In the genomic region with DNA sequence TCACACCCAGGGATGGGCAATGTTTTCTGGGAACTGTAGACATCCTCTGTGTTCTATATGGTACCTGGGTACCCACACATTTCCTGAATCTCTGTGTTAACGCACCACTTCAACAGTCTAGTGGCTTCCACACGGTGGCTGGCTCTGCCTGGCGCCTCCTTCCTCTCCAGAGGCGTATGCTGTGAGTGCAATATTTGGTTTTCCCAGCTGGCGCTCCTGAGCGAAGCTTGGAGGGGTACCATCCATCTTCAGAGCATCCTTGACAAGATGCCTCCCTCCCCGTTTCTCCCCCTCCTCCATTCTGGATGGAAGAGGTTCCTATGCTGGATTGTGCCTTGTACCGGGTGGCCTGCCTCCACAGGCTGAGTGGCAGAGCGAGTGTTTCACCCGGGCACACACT, we compare ENCODE assay signal across 29 mouse cellular contexts.
DNase-seq lines count a peak whose midpoint lies in the region; ATAC-seq lines count a peak whose summit lies in the region.
"Had no signal": no experiment of that assay in that cellular context is flagged by ENCODE, and none has a peak within 500 bp of the region (broad histone marks: within the 10 kb centered on the region; RNA-seq: fewer than 3 reads in every experiment).

No protein-coding gene starts in this region.

- H3K9me3 ChIP-seq in hindbrain, embryonic 10.5 days = no peaks in the 10 kb centered on the region
- no peaks in the 10 kb centered on the region for H3K9me3 ChIP-seq in hindbrain, embryonic 16.5 days (ENCODE audit: control insufficient read depth, low read length)
- no peaks in the 10 kb centered on the region for H3K9me3 ChIP-seq in heart, embryonic 12.5 days (replicated peaks)
- H3K9me3 ChIP-seq: embryonic facial prominence, embryonic 13.5 days; embryonic facial prominence, embryonic 15.5 days; forebrain, embryonic 10.5 days; forebrain, embryonic 12.5 days had no signal

- H3K27me3 ChIP-seq in hindbrain, embryonic 10.5 days (ENCODE audit: insufficient read depth, poor library complexity, severe bottlenecking) = peaks cover 5% of the 10 kb centered on the region; the same call in 1 of the 2 replicates
- no peaks in the 10 kb centered on the region for H3K27me3 ChIP-seq in hindbrain, embryonic 16.5 days (replicated peaks; ENCODE audit: control insufficient read depth, insufficient read depth, low read length)
- no peaks in the 10 kb centered on the region for H3K27me3 ChIP-seq in heart, embryonic 12.5 days (replicated peaks)
- H3K27me3 ChIP-seq: CH12.LX; embryonic facial prominence, embryonic 13.5 days; embryonic facial prominence, embryonic 15.5 days had no signal

- H3K9ac ChIP-seq in hindbrain, embryonic 16.5 days (ENCODE audit: low read depth, low read length) = no peak overlapping the region
- H3K9ac ChIP-seq in heart, embryonic 12.5 days = no peak overlapping the region
- H3K9ac ChIP-seq: embryonic facial prominence, embryonic 13.5 days; embryonic facial prominence, embryonic 15.5 days; forebrain, embryonic 12.5 days had no signal

- peaks cover 31% of the 10 kb centered on the region for H3K36me3 ChIP-seq in hindbrain, embryonic 10.5 days
- H3K36me3 ChIP-seq in hindbrain, embryonic 16.5 days (ENCODE audit: control insufficient read depth, insufficient read depth, low read length) = no peaks in the 10 kb centered on the region
- no peaks in the 10 kb centered on the region; the same call in 1 of the 2 replicates for H3K36me3 ChIP-seq in heart, embryonic 12.5 days
- H3K36me3 ChIP-seq: forebrain, embryonic 10.5 days; forebrain, embryonic 12.5 days; G1E had no signal

- no peak overlapping the region for H3K4me3 ChIP-seq in hindbrain, embryonic 10.5 days
- no peak overlapping the region for H3K4me3 ChIP-seq in hindbrain, embryonic 16.5 days (ENCODE audit: low read length)
- H3K4me3 ChIP-seq in heart, embryonic 12.5 days = no peak overlapping the region
- H3K4me3 ChIP-seq: embryonic facial prominence, embryonic 13.5 days; embryonic facial prominence, embryonic 15.5 days; erythroblast, embryonic 14.5 days; forebrain, embryonic 10.5 days; forebrain, embryonic 12.5 days had no signal

- peak; percentile 39; the same call in 1 of the 2 replicates for ATAC-seq in frontal cortex, adult (ENCODE audit: low TSS enrichment)
- no peak for ATAC-seq in hindbrain, embryonic 16.5 days
- ATAC-seq in heart, embryonic 12.5 days (ENCODE audit: insufficient number of reproducible peaks, low FRiP score) = no peak
- ATAC-seq: activated CD4-positive, CD25-positive, alpha-beta regulatory T cell, adult 4 months; CD4-positive, CD25-positive, alpha-beta regulatory T cell, adult 4 months; forebrain, embryonic 14.5 days; Patski had no signal

- DNase-seq in frontal cortex, postnatal 10 days (ENCODE audit: low spot score in 2 of 2) = no peak
- no peak for DNase-seq in hindbrain, embryonic 10.5 days (ENCODE audit: low spot score)
- peak; percentile 39 for DNase-seq in right cerebral cortex, postnatal 25 days
- DNase-seq in right cerebral cortex, postnatal 36 days (ENCODE audit: low spot score in 2 of 2) = no peak
- DNase-seq: adrenal gland, adult 8-10 months; adrenal gland, postnatal 14 days; adrenal gland, postnatal 36 days; B cell, adult 2 months; cerebellum, adult 11 months; cerebellum, adult 18-20 months; cerebellum, adult 8-10 months; cerebellum, adult 9-11 months; cerebellum, postnatal 14 days; cerebellum, postnatal 36 days; embryo, embryonic 11 days had no signal

- no peak overlapping the region for H3K4me2 ChIP-seq in hindbrain, embryonic 16.5 days (ENCODE audit: low read length)
- H3K4me2 ChIP-seq in heart, embryonic 12.5 days = no peak overlapping the region
- H3K4me2 ChIP-seq: embryonic facial prominence, embryonic 13.5 days; embryonic facial prominence, embryonic 15.5 days; forebrain, embryonic 12.5 days had no signal

- WGBS in hindbrain, embryonic 10.5 days = 92% methylated on average over 10 of the region's 10 CpGs
- WGBS in hindbrain, embryonic 16.5 days = 80% methylated on average over 10 of the region's 10 CpGs
- 76% methylated on average over 10 of the region's 10 CpGs for WGBS in heart, embryonic 12.5 days

- H3K4me1 ChIP-seq in hindbrain, embryonic 10.5 days (replicated peaks) = peaks cover 20% of the 10 kb centered on the region
- H3K4me1 ChIP-seq in hindbrain, embryonic 16.5 days (ENCODE audit: control insufficient read depth, insufficient read depth, low read depth, low read length) = no peaks in the 10 kb centered on the region
- H3K4me1 ChIP-seq in heart, embryonic 12.5 days (replicated peaks) = peaks cover 11% of the 10 kb centered on the region
- H3K4me1 ChIP-seq: embryonic facial prominence, embryonic 13.5 days had no signal

- peak overlapping the region; percentile 51; the same call in 1 of the 2 replicates for H3K27ac ChIP-seq in hindbrain, embryonic 10.5 days
- H3K27ac ChIP-seq in hindbrain, embryonic 16.5 days (ENCODE audit: low read depth, low read length) = no peak overlapping the region
- no peak overlapping the region for H3K27ac ChIP-seq in heart, embryonic 12.5 days (ENCODE audit: poor library complexity, severe bottlenecking)
- H3K27ac ChIP-seq: embryonic facial prominence, embryonic 13.5 days; embryonic facial prominence, embryonic 15.5 days; forebrain, embryonic 10.5 days; forebrain, embryonic 12.5 days had no signal
